Mouse (Mus musculus) ZHBTc4 (cell line): Measurements from ENCODE around the gene Dact1.

Source experiments
- DNase-seq: peaks from one replicate; pipeline ENCODE4 v3.0.0-alpha.2; 2011; ENCODE audit warnings: low read depth, low spot score

The Dact1 gene

DNA sequence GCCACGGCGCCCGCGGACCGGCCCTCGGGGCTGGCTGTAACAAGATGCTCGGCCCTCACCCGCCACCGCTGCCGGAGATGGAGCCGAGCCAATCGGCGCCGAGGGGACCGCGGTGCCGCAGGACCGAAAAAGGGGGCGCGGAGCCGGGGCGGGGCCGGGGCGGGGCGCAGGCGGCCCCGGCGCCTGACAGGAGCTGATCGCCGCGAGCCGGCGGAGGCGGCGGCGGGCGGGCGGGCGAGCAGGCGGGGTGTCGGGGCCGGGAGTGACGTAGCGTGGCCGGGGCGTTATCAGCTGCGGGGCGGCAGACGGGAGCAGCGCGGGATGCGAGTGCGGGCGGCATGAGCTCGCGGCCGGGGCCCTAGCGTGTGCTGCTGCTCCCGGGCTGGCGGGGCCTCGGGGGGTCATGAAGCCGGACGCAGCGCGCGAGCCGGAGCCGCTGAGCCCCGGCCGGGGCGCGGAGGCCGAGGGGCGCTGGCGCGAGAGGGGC, at the start of gene Dact1:
Gene Dact1, plus strand, starts transcription at position 304 of the 487 bp plus-strand sequence.
- peak; percentile 69 for DNase-seq

DNA sequence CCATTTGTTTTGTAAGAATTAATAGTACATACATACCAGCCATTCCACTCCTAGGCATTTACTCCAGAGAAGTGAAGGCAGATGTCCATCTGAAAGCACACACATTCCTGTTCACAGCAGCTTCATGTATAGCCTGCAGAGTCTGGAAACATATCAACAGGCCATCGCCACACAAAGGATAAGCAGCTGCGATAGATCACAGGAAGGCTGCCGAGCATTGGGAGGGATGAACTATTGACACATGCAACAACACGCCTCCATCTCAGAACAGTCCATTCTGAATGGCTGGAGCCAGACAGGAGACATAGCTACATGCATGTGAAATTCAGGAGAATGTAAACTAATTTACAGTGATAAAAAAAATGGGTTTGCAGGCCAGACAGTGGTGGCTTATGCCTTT, 45.5 kb upstream of the Dact1 start:
- no peak for DNase-seq

DNA sequence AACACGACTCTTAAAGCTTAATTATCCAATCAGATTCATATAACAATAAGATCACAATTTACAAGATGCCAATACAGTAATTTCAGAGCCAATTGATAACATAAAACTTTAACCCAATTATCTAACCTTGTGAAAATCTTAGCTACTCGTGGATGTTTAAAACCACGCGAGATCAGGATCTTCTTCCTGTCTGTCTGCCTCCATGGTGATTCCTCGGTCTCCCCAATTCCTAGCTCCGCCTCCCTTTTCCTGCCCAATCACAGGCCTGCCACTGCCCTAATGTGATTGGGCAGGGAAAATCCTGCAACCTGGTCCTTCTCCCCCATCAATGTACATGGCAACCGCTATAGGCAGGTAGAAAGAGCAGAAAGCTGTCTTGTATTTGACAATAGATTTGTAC, 40.3 kb upstream of the Dact1 start:
- no peak for DNase-seq

DNA sequence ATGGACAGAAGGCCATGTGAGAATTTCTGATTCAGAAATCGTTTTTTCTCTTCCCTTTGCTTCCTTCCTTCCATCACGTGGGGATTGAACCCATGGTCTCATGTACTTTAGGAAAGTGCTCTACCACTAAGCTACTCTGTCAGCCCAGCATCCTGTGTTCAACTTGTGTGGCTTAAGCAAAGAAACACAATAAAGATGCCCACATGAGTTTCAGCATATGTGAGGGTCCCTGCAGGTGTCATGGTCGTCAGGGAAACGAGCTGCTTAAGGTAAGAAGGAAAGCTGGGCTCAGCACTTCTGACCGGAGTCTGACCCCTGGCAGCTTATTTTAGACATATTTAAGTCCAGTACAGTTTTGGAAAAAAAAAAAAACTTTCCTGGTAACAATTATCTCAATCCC, 38.6 kb upstream of the Dact1 start:
- DNase-seq = no peak

DNA sequence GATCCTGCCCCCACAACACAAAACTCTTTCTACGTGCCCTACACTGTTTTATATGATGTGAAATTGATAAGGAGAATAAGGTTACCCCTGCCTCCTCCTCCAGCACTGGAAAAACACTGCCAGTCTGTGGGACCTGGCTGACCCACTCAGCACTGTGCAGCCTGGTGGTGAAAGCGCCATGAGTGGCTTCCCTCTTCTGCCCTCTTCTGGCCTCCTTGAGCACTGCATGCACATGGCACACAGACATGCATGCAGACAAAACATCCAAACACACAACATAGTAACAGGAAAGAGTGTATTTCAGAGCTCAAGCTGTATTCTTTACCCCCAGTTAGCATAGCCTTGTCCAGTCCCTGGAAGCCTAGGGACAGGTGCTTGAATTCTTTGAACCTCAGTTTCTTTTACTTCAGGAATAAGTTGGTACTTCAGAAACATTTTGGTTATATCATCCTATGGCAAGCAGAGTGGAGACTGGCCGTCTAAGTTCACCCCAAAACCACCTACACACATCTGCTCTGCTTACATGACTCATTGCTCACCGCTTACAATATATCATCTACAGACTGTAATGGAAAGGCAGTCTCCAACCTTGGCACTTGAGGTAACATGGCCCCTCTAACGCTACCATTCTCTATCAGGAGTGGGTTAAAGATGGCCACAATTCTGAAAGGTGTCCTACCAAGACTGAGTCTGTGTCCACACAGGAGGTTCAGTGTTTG, 35.0 kb upstream of the Dact1 start:
- peak; percentile 67 for DNase-seq

DNA sequence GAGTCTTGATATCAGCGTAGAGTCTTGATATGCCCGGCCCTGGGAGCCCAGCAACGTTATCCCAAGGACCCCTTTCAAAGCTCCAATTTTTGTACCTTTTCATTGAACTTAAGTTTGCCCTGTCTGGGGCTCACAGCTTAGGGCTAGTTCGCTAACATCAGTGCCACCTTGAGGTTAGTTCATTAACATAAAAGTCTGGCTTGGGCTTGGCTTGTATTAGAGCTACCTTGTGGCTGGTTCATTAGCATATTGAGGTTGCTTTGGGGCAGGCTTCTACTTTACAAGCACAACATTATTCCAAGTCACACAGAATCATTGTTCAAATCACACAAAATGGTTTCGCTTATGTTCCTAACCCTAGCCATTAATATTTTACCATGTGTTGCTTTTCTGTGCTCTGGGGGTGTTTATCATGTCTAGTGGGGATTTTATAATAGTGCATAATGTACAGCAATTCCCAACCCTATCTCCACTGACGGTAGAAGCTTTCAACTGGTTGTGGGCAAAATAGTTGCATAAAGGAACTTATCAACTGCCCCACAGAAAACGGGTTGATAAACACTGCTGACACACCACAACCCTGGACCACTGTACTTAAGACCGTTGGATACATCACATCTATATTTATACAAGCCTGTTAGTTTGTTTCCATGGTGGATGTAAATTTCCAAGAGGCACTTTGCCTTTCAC, 33.6 kb upstream of the Dact1 start:
- DNase-seq = no peak

DNA sequence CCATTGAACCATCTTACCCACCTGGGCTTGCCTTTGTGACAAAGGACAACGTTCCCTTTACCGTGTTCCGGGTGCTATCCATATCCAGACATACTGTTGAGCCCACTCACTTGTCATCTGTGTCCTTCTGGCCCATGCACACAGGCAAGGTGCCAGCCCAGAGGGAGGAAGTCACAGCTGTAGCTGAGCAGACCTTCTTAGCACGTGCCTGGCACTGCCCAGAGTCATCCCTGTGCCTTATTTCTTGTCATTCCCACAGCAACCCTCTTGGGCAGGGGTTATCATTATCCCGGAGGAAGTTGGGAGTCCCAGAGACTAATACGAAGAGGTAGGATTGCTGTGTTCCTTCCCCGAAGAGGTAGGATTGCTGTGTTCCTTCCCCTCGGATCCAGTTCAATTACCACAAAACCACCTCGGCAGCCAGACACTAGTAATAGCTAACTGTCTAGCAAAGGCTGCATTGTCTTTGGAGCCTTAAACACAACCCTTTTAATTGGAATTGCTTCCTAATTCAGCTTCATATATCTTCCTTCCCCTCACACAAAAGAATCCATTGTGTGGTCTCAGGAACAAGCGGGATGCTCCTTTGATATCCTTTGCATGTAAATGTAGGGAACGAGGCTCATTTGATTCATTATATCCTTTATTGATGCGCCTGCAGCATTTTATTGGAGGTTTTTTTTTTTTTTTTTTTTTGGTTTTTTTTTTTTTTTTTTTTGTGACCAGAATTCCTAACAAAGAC, 30.0 kb upstream of the Dact1 start:
- no peak for DNase-seq

DNA sequence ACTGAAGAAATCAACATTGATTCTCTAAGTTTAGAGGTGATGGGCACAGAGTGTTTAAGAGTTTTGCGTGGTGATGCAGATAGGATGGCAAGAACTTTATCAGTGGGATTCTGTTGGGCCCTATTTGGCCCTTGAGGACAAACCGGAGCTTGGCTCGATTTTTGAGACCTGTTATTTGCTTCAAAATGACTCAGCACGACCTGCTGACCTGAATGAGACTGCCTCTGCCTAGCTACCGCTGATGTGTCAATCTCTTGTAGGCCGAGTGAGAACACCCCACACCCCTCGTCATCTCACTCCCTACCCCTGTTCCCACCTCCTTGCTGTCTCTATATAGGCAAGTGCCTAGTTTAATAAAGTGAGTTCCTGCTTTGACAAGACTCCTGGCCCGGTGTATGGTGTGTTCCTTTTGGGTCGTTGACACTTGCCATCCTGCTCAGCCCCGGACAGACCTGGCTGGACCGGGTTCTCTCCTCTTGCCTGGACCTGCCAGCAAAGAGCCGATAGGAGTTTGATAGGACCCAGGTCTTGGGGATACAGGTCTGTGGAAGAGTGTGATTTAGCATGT, 28.4 kb upstream of the Dact1 start:
- DNase-seq = no peak

DNA sequence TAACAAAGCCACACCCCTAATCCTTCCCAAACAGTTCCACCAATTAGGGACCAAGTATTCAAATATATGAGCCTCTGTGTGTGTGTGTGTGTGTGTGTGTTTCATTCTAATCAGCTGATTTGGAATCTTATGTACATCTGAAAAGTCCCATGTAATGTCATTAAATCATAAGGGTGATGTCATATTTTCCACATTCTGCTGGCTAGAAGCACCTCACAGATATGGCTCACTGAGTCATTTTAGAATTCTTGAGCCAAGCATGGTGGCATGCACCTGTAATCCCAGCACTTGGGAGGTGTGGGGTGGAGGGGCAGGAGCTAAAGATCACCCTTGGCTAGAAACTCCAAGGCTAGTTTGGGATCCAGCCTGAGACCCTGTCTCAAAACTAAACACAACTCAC, 24.3 kb upstream of the Dact1 start:
- DNase-seq = no peak

DNA sequence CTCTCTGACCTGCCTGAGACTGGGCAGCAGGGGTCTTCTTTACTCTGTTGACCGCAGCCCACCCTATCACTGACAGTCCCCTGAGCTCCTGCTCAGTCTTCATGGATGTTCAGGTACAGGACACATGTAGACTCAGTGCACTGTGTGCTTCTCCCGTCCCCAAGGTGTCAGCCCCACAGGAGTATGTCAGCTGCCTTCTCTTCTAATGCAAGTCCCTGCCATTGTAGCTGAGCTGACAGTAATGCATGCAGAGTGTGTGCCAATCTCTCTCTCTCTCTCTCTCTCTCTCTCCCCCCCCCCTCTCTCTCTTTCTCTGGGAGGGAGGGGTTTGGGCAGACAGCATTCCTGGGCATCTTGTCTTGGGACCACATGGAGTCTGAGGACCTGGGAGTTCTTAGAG, 19.2 kb upstream of the Dact1 start:
- DNase-seq = no peak

DNA sequence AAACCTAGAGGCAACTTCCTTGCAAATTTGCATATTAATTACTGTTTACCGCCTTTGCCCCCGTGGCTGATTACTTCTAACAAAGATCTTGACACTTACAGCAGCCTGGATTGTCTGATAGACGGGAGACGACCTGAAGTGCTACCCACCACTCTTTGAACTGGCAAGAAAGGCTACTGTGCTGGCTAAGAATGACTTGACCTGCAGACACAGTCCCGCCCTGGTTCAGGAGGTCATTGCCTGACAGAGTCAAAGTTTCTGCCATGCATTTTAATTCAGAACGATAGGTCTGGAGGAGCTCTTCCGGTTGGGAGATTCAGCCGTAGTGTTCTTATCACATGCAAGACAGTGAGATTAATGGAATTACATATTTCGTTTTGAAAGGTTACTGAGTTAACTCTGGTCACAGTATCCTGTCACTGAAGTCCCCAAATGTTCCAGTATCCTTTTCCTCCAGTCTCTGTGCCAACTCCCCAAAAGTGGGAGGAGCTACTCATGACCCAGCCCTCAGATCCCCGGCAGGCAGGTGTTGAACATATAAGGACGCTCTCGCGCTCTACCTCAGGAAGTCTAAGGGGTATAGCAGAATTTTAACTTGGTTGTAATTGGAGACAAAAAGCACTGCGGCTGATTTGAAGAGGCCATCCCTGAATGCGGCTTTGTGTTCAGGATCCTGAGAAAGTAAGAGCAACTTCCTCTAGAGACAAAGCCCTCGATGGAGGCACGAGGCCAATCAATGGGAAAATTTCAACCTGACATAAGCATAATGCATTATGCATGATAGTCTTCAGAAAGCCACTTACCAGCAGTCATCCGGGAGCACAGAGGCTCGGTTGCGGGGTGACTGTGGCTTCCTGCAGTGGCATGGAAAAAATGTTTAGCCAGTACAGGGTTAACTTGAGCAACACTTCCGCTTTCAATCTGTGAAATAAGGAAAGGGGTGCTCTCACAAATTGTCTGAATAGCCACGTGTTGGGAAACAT, 15.4 kb upstream of the Dact1 start:
- DNase-seq = peak; percentile 52

DNA sequence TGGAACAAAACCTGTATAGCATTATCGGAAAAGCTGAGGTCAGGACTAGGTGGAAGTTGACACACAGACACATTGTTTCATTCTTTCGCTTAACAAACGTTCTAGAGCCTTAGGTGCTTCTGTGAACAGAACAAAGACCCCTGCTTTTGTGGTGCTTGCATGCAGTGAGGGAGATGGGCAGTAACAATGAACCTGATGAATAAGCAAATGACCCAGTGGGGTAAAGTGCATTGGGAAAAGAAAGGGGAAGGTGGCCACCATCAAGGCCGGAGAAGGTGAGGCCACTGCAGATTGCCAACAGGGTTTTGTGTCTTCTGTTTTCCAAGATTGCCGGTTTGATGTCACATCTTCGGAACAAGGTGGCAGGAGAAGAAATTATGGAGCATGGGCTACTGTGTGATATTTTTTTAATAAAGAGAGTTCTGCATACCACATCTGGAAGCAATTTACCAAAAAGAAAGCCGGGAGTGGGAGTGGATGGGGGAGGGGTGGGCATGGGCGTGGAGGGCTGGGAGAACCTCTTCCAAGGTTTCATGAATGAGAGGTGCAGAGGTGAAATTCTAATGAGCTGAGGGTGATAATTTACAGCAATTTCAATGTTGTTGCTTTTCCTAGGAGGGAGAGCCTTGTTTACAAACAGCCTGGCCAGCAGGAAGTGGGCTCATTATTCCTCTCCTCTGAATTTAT, 12.7 kb upstream of the Dact1 start:
- peak; percentile 70 for DNase-seq

DNA sequence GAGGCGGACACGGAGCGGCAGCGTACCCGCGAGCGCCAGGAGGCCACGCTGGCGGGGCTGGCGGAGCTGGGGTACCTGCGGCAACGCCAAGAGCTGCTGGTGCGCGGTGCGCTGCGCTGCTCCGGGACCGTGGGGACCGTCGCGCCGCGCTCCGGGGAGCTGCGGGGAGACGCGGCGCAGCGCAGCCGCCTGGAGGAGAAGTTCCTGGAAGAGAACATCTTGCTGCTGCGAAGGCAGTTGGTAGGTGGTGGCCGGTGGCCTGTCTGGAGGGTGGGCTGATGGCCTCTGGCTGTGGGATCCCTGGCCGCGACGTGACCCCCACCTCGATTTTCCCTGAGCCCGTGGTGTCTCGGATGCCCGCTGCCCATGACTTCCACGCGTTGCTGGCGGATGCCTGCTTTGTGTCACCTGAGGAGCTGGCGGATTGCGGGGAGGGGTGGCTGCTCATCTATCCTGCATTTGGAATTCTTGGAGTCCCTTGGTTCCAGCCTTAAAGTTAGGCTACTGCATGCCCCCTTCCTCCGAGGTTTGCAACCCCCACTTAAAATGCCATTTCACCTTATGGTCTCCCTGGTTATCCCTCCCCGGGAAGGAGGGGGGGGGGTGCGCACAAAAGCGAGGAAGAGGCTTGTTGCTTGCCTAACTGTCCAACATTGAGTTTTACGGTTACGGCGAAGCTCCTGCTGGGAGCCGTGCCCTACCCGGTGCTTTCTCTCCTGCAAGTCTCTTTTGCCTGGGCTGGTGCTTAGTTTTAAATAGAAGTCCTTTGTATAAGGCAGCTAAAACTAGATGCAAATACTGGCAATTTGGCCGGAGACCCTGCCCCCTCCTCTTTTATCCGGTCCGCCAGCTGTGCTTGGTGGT, 616 bp downstream of the Dact1 start:
- DNase-seq = peak; percentile 57

DNA sequence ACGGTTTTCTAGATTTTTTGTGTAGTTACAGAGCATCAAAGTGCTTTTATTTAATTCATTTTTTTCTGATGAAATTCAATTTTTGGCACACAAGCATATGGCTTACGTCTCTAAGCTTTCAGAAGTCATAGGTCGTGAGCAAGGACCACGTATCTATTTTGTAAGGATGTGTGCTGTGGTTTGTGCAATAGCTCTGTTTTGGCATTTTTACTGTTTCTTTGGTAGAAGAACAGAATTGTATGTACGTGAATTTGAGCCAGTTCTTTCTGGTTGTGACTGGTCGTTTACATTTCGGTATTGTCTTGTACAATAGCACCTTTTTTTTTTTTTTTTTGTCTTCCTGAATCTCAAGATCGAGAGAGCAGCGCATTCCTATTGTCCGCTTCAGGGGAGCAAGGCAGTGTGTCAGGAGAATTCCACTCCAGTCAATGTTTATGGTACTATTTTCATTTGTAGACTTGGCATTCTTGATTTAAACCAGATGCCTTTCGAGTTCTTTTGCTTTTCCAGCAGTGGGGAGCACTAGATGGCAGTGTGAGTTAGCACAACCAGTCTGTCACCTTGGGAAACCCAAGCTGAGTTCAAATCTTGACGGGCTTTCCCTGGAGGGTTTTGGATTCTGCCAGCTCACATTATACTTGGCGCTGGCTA, 1.7 kb downstream of the Dact1 start:
- peak; percentile 34 for DNase-seq

DNA sequence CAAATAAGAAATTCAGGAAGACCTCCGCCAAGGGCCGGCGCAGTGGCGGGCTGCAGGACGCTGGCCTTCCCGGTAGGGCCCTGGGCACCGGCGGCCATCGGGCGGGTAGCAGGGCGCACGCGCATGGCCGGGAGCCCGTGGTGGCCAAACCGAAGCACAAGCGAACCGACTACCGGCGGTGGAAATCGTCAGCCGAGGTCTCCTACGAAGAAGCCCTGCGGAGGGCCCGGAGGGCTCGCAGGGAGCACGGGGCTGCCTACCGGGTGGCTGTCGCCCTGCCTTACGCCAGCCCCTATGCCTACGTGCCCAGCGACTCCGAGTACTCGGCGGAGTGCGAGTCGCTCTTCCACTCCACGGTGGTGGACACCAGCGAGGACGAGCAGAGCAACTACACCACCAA, 8.6 kb downstream of the Dact1 start:
- DNase-seq = peak; percentile 58

DNA sequence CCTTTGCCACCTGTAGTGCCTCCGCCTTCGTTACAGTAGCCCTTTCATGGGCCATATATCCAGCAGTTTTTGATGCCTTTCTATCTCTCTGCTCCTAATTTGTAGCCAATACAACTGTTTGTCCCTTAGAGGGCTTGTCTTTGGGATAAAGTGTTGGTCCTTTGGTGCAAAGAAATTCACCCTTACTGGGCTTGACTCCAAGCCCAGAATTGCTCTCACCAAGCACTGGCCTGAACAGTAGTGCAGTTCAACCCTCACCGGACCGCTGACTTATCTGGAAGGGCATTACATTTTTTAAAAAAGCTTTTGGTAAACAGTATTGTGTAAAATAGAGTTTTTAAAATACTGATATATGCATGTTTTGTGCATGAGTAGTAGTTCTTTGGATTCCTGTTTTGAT, 9.9 kb downstream of the Dact1 start:
- DNase-seq = no peak

DNA sequence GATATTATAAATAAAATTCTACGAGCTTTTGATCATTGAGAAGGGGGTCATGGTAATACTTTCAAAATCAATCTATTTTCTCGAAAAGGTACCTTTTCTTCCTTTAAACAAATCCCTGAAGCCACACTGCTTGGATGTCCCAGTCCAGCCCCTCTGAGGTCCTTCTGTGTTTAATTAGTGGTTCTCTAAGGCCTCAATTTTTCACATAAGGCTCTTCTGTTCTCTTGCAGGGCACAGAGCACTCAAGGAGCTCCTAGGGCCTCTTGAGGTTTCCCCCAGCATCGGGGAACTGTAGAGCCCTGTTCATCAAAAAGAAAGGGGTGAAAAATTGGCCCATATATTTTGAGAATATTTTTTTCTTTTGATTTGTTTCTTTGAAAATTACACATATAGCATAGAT, 23.0 kb downstream of the Dact1 start:
- no peak for DNase-seq

DNA sequence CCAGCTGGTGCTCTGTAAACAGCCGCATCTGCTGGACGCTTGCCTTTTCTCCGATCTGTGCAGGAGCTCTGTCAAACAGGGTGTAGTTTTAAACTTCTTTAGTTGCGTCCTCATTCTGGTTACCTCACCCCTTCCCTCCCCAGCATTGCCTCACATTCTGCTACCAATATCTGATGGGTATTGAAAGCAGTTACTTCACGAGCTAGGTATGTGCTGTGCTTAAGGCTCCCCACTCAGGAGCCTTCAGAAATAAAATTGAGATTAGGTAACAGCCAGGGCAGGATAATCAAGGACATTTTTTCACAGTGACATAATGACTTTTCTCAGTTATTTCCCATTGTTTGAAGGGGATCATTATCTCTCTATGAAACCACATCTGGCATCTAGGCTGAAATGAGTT, 23.9 kb downstream of the Dact1 start:
- DNase-seq = no peak

DNA sequence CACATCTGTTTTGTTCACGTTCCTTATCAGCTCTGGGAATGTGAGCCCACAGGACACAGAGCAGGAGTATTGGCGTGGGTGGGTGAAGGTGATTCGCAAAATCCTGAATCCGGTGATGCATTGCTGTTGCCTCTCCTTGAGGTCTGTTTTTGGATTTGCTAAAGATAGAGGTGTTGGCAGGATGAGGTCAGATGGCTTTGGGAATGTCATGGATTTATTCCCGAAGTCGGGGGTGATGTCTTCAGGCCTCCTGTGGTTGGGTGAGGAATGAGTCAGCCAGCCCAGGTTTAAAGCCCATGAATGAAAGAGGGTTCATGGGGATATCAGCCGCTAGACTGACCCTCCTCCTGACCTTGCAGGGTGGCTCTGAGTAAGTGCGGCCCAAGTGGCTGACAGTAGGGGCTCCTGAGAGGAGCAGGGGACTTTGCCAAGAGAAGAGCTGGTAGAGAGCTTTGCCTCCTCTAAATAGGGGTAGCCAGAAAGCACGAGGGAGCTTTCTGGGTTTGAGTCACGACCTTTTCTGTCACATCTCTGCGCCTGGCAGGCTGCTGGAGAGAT, 27.4 kb downstream of the Dact1 start:
- no peak for DNase-seq
